Comparison of ENCODE assay signal across 9 mouse cellular contexts in the genomic region with DNA sequence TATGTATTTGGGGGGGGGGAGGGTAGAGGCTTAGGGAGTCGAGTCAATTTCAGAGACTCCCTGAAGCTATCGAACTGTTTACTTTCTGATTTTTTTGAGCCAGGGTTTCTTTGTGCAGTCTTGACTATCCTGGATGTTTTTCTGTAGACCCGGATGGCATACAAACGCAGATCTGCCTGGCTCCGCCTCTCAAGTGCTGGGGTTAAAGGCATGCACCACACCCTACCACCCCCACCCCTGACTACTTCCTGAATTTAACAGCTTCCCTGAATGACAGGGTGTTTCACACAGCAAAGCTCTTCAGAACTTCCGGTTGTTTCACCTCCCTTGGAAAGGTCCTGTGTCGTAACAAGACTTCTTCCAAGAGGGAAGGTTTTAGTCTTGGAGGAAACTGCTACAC. TPM values are rescaled to one million over a fixed set of nuclear protein-coding genes. Genes with fewer than 3 reads are reported as not detected.
DNase-seq lines count a peak whose midpoint lies in the region; ATAC-seq and TF ChIP-seq lines count a peak whose summit lies in the region.
"Had no signal": no experiment of that assay in that cellular context is flagged by ENCODE, and none has a peak within 500 bp of the region (broad histone marks: within the 10 kb centered on the region; RNA-seq: fewer than 3 reads in every experiment).

No protein-coding gene starts in this region.

- H3K36me3 ChIP-seq in thymus, adult 2 months (ENCODE audit: control insufficient read depth, insufficient read depth, low read length), result no peaks in the 10 kb centered on the region
- no peaks in the 10 kb centered on the region for H3K36me3 ChIP-seq in neural tube, embryonic 15.5 days
- H3K36me3 ChIP-seq: heart, embryonic 13.5 days had no signal

- H3K9me3 ChIP-seq in neural tube, embryonic 15.5 days (replicated peaks), result no peaks in the 10 kb centered on the region
- H3K9me3 ChIP-seq: heart, embryonic 13.5 days had no signal

- peak overlapping the region; percentile 86 for H3K27ac ChIP-seq in thymus, adult 2 months (ENCODE audit: control insufficient read depth, insufficient read depth, low read length)
- H3K27ac ChIP-seq in neural tube, embryonic 15.5 days (replicated peaks), result no peak overlapping the region
- H3K27ac ChIP-seq: heart, embryonic 13.5 days had no signal

- no peak for ATAC-seq in neural tube, embryonic 15.5 days (ENCODE audit: low FRiP score)

- no peak for TF ChIP-seq CTCF in thymus, adult 2 months (IDR thresholded peaks at IDR 0.05; ENCODE audit: borderline replicate concordance, control insufficient read depth, extremely low read depth, insufficient read depth, low read length, poor library complexity)

- no peak overlapping the region for H3K4me3 ChIP-seq in thymus, adult 2 months (ENCODE audit: control insufficient read depth, insufficient read depth, low read length)
- no peak overlapping the region for H3K4me3 ChIP-seq in neural tube, embryonic 15.5 days (replicated peaks)
- H3K4me3 ChIP-seq: heart, embryonic 13.5 days had no signal

- H3K4me2 ChIP-seq in neural tube, embryonic 15.5 days, result no peak overlapping the region
- H3K4me2 ChIP-seq: heart, embryonic 13.5 days had no signal

- no peak for TF ChIP-seq POLR2A in thymus, adult 2 months (IDR thresholded peaks at IDR 0.05; ENCODE audit: control insufficient read depth, extremely low read depth, insufficient read depth, low read length, poor library complexity)

- peak; percentile 5 to 7 for DNase-seq in heart, postnatal 10 days
- DNase-seq in heart, adult 8-10 months (ENCODE audit: low spot score), result no peak
- DNase-seq in heart, postnatal 14 days, result peak; percentile 1 to 12
- peak; percentile 50 for DNase-seq in lung, postnatal 10 days
- peak; percentile 49 for DNase-seq in thymus, adult 2 months
- no peak for DNase-seq in embryo, embryonic 9.5 days (ENCODE audit: extremely low spot score)
- no peak for DNase-seq in cerebellum, postnatal 4 days (ENCODE audit: low spot score in 2 of 2)

- intact Hi-C loops in heart, postnatal 10 days (cut with DNase I), result no loop called here
- intact Hi-C loops in heart, postnatal 14 days (cut with DNase I), result no loop called here

- peaks cover 2% of the 10 kb centered on the region for H3K4me1 ChIP-seq in thymus, adult 2 months (replicated peaks; ENCODE audit: control insufficient read depth, insufficient read depth, low read length)
- no peaks in the 10 kb centered on the region for H3K4me1 ChIP-seq in neural tube, embryonic 15.5 days
- H3K4me1 ChIP-seq: heart, embryonic 13.5 days had no signal

- WGBS in thymus, adult 2 months, result 3% methylated on average over 7 of the region's 7 CpGs
- 65% methylated on average over 7 of the region's 7 CpGs for WGBS in neural tube, embryonic 15.5 days

- no peak overlapping the region for H3K9ac ChIP-seq in neural tube, embryonic 15.5 days (replicated peaks)
- H3K9ac ChIP-seq: heart, embryonic 13.5 days had no signal

- no peaks in the 10 kb centered on the region for H3K27me3 ChIP-seq in thymus, adult 2 months (ENCODE audit: control insufficient read depth, insufficient read depth, low read length)
- H3K27me3 ChIP-seq in neural tube, embryonic 15.5 days (replicated peaks), result no peaks in the 10 kb centered on the region
- H3K27me3 ChIP-seq: heart, embryonic 13.5 days had no signal

RNA-seq across cellular contexts. Expression of gene Utp14a, which starts 22.2 kb away (rescaled TPM):
- total RNA-seq in heart, postnatal 10 days (2021), result 10 to 100 TPM; 13.9 to 17.3 TPM
- total RNA-seq in heart, adult 8-10 months (2022), result 10 to 100 TPM; 11.0 to 18.6 (median 17.0) TPM
- 10 to 100 TPM; 14.0 to 16.4 TPM for total RNA-seq in heart, postnatal 14 days (2021)
- polyA plus RNA-seq in thymus, adult 2 months (2012; rRNA removed), result 3.7 and 3.8 TPM in 2 replicates
- polyA plus RNA-seq in neural tube, embryonic 15.5 days (2015; fragmentation: Nextera tagmentation; extraction: Ambion mirVana), result 15.7 TPM in 2 replicates

RNA-seq across cellular contexts. Expression of gene Zdhhc9, which starts 25.7 kb away (rescaled TPM):
- 10 to 100 TPM; 28.3 to 32.4 TPM for total RNA-seq in heart, postnatal 10 days (2021)
- 10 to 100 TPM; 31.4 to 44.8 (median 37.5) TPM for total RNA-seq in heart, adult 8-10 months (2022)
- total RNA-seq in heart, postnatal 14 days (2021), result 10 to 100 TPM; 26.9 to 30.2 TPM
- 22.4 and 25.7 TPM in 2 replicates for polyA plus RNA-seq in thymus, adult 2 months (2012; rRNA removed)
- 8.7 and 9.1 TPM in 2 replicates for polyA plus RNA-seq in neural tube, embryonic 15.5 days (2015; fragmentation: Nextera tagmentation; extraction: Ambion mirVana)

Comparison
In these comparisons a context has a peak if more than half of its experiments do, and no peak if none do; other contexts are left out.
1. DNase-seq: peak in heart, postnatal 10 days (2 of 2), heart, postnatal 14 days (2 of 2), lung, postnatal 10 days (single experiment) and thymus, adult 2 months (single experiment); none in heart, adult 8-10 months (single experiment), embryo, embryonic 9.5 days (single experiment) and cerebellum, postnatal 4 days (0 of 2).